Mouse (Mus musculus): ENCODE measurements at regions not wholly inside any gene's neighbourhood (a gene's known extent, or its start where the extent isn't known, plus 50 kb on each side); places are given as distances from the start of the nearest gene placed in this dataset.

- Histone ChIP-seq H3K36me3 (ENCODE audit: control insufficient read depth, insufficient read depth, low read length) (no peaks in the 10 kb centered on the region), H3K27ac (ENCODE audit: low read depth, low read length) (no peak overlapping the region), H3K9me3 (ENCODE audit: control insufficient read depth, low read length) (no peaks in the 10 kb centered on the region), H3K27me3 (ENCODE audit: control insufficient read depth, insufficient read depth, low read length) (no peaks in the 10 kb centered on the region), H3K4me2 (replicated peaks; ENCODE audit: low read depth, low read length) (no peak overlapping the region), H3K9ac (ENCODE audit: low read depth, low read length) (no peak overlapping the region), H3K4me3 (ENCODE audit: low read depth, low read length) (no peak overlapping the region), H3K4me1 (replicated peaks; ENCODE audit: control insufficient read depth, insufficient read depth, low read length) (no peaks in the 10 kb centered on the region)
- 84% methylated on average over 1 of the region's 1 CpGs for WGBS
- ATAC-seq (ENCODE audit: low FRiP score), result no peak
- no peak for DNase-seq (ENCODE audit: low spot score)
Measured at GRCm38 (mm10) chr1:33214394-33214793, 455.2 kb downstream of the Prim2 start.

GRCm38 (mm10) chr1:33201571-33202189 lies 467.9 kb downstream of the Prim2 start:
- no peaks in the 10 kb centered on the region for H3K27me3 ChIP-seq (ENCODE audit: control insufficient read depth, insufficient read depth, low read length)
- H3K27ac ChIP-seq (ENCODE audit: low read depth, low read length), result no peak overlapping the region
- DNase-seq (ENCODE audit: low spot score) (peak; percentile 8), ATAC-seq (ENCODE audit: low FRiP score) (peak; percentile 67)
- no peak overlapping the region for H3K4me3 ChIP-seq (ENCODE audit: low read depth, low read length)
- H3K36me3 ChIP-seq (ENCODE audit: control insufficient read depth, insufficient read depth, low read length), result no peaks in the 10 kb centered on the region
- no peaks in the 10 kb centered on the region for H3K9me3 ChIP-seq (ENCODE audit: control insufficient read depth, low read length)
- no peak overlapping the region for H3K9ac ChIP-seq (ENCODE audit: low read depth, low read length)
- 55% methylated on average over 6 of the region's 6 CpGs for WGBS
- H3K4me2 ChIP-seq (replicated peaks; ENCODE audit: low read depth, low read length), result no peak overlapping the region
- no peaks in the 10 kb centered on the region for H3K4me1 ChIP-seq (replicated peaks; ENCODE audit: control insufficient read depth, insufficient read depth, low read length)

GRCm38 (mm10) chr1:33195114-33195513 lies 474.5 kb downstream of the Prim2 start:
- ATAC-seq (ENCODE audit: low FRiP score) (no peak), DNase-seq (ENCODE audit: low spot score) (no peak)
- no peaks in the 10 kb centered on the region for H3K27me3 ChIP-seq (ENCODE audit: control insufficient read depth, insufficient read depth, low read length)
- H3K9me3 ChIP-seq (ENCODE audit: control insufficient read depth, low read length), result no peaks in the 10 kb centered on the region
- no peaks in the 10 kb centered on the region for H3K36me3 ChIP-seq (ENCODE audit: control insufficient read depth, insufficient read depth, low read length)
- no peak overlapping the region for H3K9ac ChIP-seq (ENCODE audit: low read depth, low read length)
- no peak overlapping the region for H3K27ac ChIP-seq (ENCODE audit: low read depth, low read length)
- 73% methylated on average over 2 of the region's 2 CpGs for WGBS
- H3K4me1 ChIP-seq (replicated peaks; ENCODE audit: control insufficient read depth, insufficient read depth, low read length), result no peaks in the 10 kb centered on the region
- H3K4me2 ChIP-seq (replicated peaks; ENCODE audit: low read depth, low read length), result no peak overlapping the region
- no peak overlapping the region for H3K4me3 ChIP-seq (ENCODE audit: low read depth, low read length)

GRCm38 (mm10) chr1:33174646-33175435 lies 494.8 kb downstream of the Prim2 start:
- no peak; the same call in 1 of the 2 replicates for ATAC-seq (ENCODE audit: low FRiP score)

GRCm38 (mm10) chr1:33136991-33137390 lies 532.6 kb downstream of the Prim2 start:
- DNase-seq (ENCODE audit: low spot score) (no peak), ATAC-seq (ENCODE audit: low FRiP score) (no peak)
- no peaks in the 10 kb centered on the region for H3K4me1 ChIP-seq (replicated peaks; ENCODE audit: control insufficient read depth, insufficient read depth, low read length)
- H3K27ac ChIP-seq (ENCODE audit: low read depth, low read length), result no peak overlapping the region
- H3K36me3 ChIP-seq (ENCODE audit: control insufficient read depth, insufficient read depth, low read length), result no peaks in the 10 kb centered on the region
- H3K4me3 ChIP-seq (ENCODE audit: low read depth, low read length), result no peak overlapping the region
- no peaks in the 10 kb centered on the region for H3K27me3 ChIP-seq (ENCODE audit: control insufficient read depth, insufficient read depth, low read length)
- no peaks in the 10 kb centered on the region for H3K9me3 ChIP-seq (ENCODE audit: control insufficient read depth, low read length)
- no peak overlapping the region for H3K4me2 ChIP-seq (replicated peaks; ENCODE audit: low read depth, low read length)
- whole genome bisulfite sequencing, result 59% methylated on average over 7 of the region's 7 CpGs
- no peak overlapping the region for H3K9ac ChIP-seq (ENCODE audit: low read depth, low read length)

More at GRCm38 (mm10) chr1:33174646-33175435, 494.8 kb downstream of the Prim2 start:
- H3K4me1 ChIP-seq (replicated peaks; ENCODE audit: control insufficient read depth, insufficient read depth, low read length), result no peaks in the 10 kb centered on the region
- 57% methylated on average over 10 of the region's 10 CpGs for WGBS
- H3K9ac ChIP-seq (ENCODE audit: low read depth, low read length), result no peak overlapping the region
- no peaks in the 10 kb centered on the region for H3K27me3 ChIP-seq (ENCODE audit: control insufficient read depth, insufficient read depth, low read length)
- H3K9me3 ChIP-seq (ENCODE audit: control insufficient read depth, low read length), result no peaks in the 10 kb centered on the region
- H3K4me3 ChIP-seq (ENCODE audit: low read depth, low read length), result no peak overlapping the region
- H3K4me2 ChIP-seq (replicated peaks; ENCODE audit: low read depth, low read length), result no peak overlapping the region
- no peak overlapping the region for H3K27ac ChIP-seq (ENCODE audit: low read depth, low read length)
- H3K36me3 ChIP-seq (ENCODE audit: control insufficient read depth, insufficient read depth, low read length), result no peaks in the 10 kb centered on the region
- no peak for DNase-seq (ENCODE audit: low spot score)

GRCm38 (mm10) chr1:33130351-33130750 lies 539.2 kb downstream of the Prim2 start:
- DNase-seq (ENCODE audit: low spot score) (no peak), ATAC-seq (ENCODE audit: low FRiP score) (no peak)
- H3K27me3 ChIP-seq (ENCODE audit: control insufficient read depth, insufficient read depth, low read length), result no peaks in the 10 kb centered on the region
- no peaks in the 10 kb centered on the region for H3K4me1 ChIP-seq (replicated peaks; ENCODE audit: control insufficient read depth, insufficient read depth, low read length)
- H3K27ac ChIP-seq (ENCODE audit: low read depth, low read length), result no peak overlapping the region
- WGBS, result 88% methylated on average over 1 of the region's 1 CpGs
- no peak overlapping the region for H3K9ac ChIP-seq (ENCODE audit: low read depth, low read length)
- no peak overlapping the region for H3K4me3 ChIP-seq (ENCODE audit: low read depth, low read length)
- no peak overlapping the region for H3K4me2 ChIP-seq (replicated peaks; ENCODE audit: low read depth, low read length)
- H3K9me3 ChIP-seq (ENCODE audit: control insufficient read depth, low read length), result no peaks in the 10 kb centered on the region
- no peaks in the 10 kb centered on the region for H3K36me3 ChIP-seq (ENCODE audit: control insufficient read depth, insufficient read depth, low read length)

GRCm38 (mm10) chr1:33125062-33125461 lies 544.5 kb downstream of the Prim2 start:
- H3K27ac ChIP-seq (ENCODE audit: low read depth, low read length), result no peak overlapping the region
- no peaks in the 10 kb centered on the region for H3K9me3 ChIP-seq (ENCODE audit: control insufficient read depth, low read length)
- no peaks in the 10 kb centered on the region for H3K36me3 ChIP-seq (ENCODE audit: control insufficient read depth, insufficient read depth, low read length)
- DNase-seq (ENCODE audit: low spot score), result no peak
- H3K4me3 ChIP-seq (ENCODE audit: low read depth, low read length), result no peak overlapping the region
- H3K9ac ChIP-seq (ENCODE audit: low read depth, low read length), result no peak overlapping the region
- H3K4me2 ChIP-seq (replicated peaks; ENCODE audit: low read depth, low read length), result no peak overlapping the region
- no peak for ATAC-seq (ENCODE audit: low FRiP score)
- WGBS, result 90% methylated on average over 7 of the region's 7 CpGs
- no peaks in the 10 kb centered on the region for H3K27me3 ChIP-seq (ENCODE audit: control insufficient read depth, insufficient read depth, low read length)
- H3K4me1 ChIP-seq (replicated peaks; ENCODE audit: control insufficient read depth, insufficient read depth, low read length), result no peaks in the 10 kb centered on the region

- H3K27me3 ChIP-seq (ENCODE audit: control insufficient read depth, insufficient read depth, low read length), result no peaks in the 10 kb centered on the region
- H3K4me1 ChIP-seq (replicated peaks; ENCODE audit: control insufficient read depth, insufficient read depth, low read length), result no peaks in the 10 kb centered on the region
- H3K4me3 ChIP-seq (ENCODE audit: low read depth, low read length), result no peak overlapping the region
- no peak overlapping the region for H3K9ac ChIP-seq (ENCODE audit: low read depth, low read length)
- ATAC-seq (ENCODE audit: low FRiP score), result no peak
- H3K9me3 ChIP-seq (ENCODE audit: control insufficient read depth, low read length), result no peaks in the 10 kb centered on the region
- H3K36me3 ChIP-seq (ENCODE audit: control insufficient read depth, insufficient read depth, low read length), result no peaks in the 10 kb centered on the region
- no peak overlapping the region for H3K27ac ChIP-seq (ENCODE audit: low read depth, low read length)
- no peak overlapping the region for H3K4me2 ChIP-seq (replicated peaks; ENCODE audit: low read depth, low read length)
- no peak for DNase-seq (ENCODE audit: low spot score)
- 70% methylated on average over 5 of the region's 5 CpGs for WGBS
Measured at GRCm38 (mm10) chr1:33106286-33106685, 559.2 kb upstream of the Gm5415 start.

- H3K27me3 ChIP-seq (ENCODE audit: control insufficient read depth, insufficient read depth, low read length), result no peaks in the 10 kb centered on the region
- H3K4me2 ChIP-seq (replicated peaks; ENCODE audit: low read depth, low read length), result no peak overlapping the region
- H3K27ac ChIP-seq (ENCODE audit: low read depth, low read length), result no peak overlapping the region
- 95% methylated on average over 1 of the region's 1 CpGs for WGBS
- H3K9ac ChIP-seq (ENCODE audit: low read depth, low read length), result no peak overlapping the region
- DNase-seq (ENCODE audit: low spot score), result no peak
- H3K4me1 ChIP-seq (replicated peaks; ENCODE audit: control insufficient read depth, insufficient read depth, low read length), result no peaks in the 10 kb centered on the region
- no peak overlapping the region for H3K4me3 ChIP-seq (ENCODE audit: low read depth, low read length)
- no peaks in the 10 kb centered on the region for H3K36me3 ChIP-seq (ENCODE audit: control insufficient read depth, insufficient read depth, low read length)
- H3K9me3 ChIP-seq (ENCODE audit: control insufficient read depth, low read length), result no peaks in the 10 kb centered on the region
- ATAC-seq (ENCODE audit: low FRiP score), result no peak
Measured at GRCm38 (mm10) chr1:33104296-33104695, 557.2 kb upstream of the Gm5415 start.

Data from hindbrain, embryonic 11.5 days (tissue).